Mouse (Mus musculus) liver, adult 2 months (tissue): ENCODE measurements around the gene Sacs.

Source experiments
- CTCF ChIP-seq: fragments of 200-500 bp; IDR thresholded peaks from 2 replicates; pipeline ENCODE4 v1.5.1; 2011; ENCODE audit warnings: low read depth, low read length, control low read depth
- POLR2A ChIP-seq: fragments of 200-500 bp; IDR thresholded peaks from 2 replicates; pipeline ENCODE4 v1.6.1; 2011; ENCODE audit warnings: low read length, control low read depth; ENCODE audit not compliant: insufficient read depth; ENCODE audit errors: extremely low read depth

- no peak for TF ChIP-seq POLR2A
- no peak for TF ChIP-seq CTCF
Measured at GRCm38 (mm10) chr14:61132556-61132955, 5.7 kb upstream of the Sacs start.
